Mouse (Mus musculus) embryo, embryonic 11.5 days (tissue): ENCODE measurements around the gene Olfr1158.
"Not testable (repeated sequence)": the region's sequence is repeated elsewhere in the genome, so short reads cannot be mapped to it uniquely, and the experiment has no call there.

Experiments
- DNase-seq: peaks from one replicate; pipeline ENCODE4 v3.0.0-alpha.2; 2012; ENCODE audit warnings: low read depth, low spot score

Gene Olfr1158

DNA sequence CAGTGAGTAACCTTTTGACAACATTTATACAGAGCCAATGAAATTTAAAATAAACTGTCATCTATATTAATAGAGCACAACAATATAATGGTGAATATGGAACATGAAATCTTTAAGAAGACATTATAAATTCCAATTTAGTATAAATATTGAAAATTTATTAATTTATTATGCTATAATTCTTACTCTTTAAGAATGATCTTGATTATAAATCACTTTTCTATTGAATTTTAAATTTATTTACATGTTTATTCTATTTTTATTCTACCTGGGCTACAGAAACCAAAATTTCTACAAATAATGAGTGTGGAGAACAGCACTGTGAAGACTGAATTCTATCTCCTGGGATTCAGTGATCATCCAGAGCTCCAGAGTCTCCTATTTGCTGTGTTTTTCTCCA lies at the start of gene Olfr1158:
Gene Olfr1158 (plus strand): TSS at position 301 of the 400 bp plus-strand sequence.
- no peak for DNase-seq

DNA sequence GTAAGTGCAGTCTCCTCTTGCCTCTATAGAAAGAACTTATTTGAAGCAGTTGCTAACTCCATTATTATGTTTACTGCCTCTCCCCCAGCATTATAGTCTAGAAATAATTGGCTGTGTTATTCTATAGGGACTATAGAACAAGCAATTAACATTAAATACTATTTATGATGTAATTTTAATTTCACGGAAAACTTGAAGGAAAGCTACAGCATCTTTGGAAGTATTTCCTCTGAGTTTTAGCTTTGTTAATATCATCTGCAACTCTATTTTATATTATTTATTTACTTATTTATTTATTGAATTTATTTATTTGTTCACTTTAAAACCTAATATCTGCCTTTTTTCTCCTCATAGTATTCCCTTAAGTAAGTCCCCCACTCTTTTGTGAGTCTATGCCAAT lies 44.9 kb upstream of the Olfr1158 start, which contains the start of gene Olfr1155:
Gene Olfr1155 (minus strand): TSS at position 101 of the 400 bp plus-strand sequence.
- no peak for DNase-seq

DNA sequence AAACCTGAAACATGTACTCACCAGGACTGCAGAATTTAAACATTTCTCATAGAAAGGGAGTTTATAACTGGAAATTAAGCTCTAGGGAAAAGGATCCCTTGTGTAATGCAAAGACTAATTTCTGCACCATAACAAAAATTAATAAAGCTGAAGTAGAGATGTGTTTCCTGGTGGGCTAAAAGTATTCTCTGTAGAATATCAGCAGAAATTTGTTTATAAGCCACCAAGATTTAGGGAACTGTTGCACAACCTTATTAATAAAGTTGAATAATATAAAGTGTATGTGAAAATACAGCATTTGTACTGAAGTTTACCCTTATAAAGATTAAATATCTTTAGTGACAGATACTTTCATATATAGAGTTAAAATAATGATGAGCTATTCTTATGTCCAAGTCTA lies 36.9 kb upstream of the Olfr1158 start, which contains the start of gene Olfr1156:
Gene Olfr1156 (minus strand): TSS at position 101 of the 400 bp plus-strand sequence.
- DNase-seq, result no peak

DNA sequence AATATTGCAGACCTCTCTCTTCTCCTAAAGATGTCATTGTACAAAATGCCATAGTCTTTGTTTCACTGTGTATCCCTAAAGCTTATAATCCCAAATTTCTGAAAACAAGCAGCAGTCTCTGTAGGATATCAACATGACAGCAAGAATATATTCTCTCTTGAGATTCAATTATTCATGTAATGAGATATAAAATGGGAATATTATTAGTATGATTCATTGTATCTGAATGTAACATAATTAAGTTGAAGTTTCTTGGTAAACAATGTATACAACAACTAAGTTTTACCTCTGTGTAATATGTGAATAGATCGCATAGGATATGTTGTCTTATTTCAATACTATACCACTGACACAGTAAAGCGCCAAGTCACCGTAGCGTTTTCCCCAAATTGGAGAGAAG lies 21.7 kb upstream of the Olfr1158 start, which contains the start of gene Olfr1157:
Gene Olfr1157 (minus strand): TSS at position 101 of the 400 bp plus-strand sequence.
- DNase-seq, result no peak

DNA sequence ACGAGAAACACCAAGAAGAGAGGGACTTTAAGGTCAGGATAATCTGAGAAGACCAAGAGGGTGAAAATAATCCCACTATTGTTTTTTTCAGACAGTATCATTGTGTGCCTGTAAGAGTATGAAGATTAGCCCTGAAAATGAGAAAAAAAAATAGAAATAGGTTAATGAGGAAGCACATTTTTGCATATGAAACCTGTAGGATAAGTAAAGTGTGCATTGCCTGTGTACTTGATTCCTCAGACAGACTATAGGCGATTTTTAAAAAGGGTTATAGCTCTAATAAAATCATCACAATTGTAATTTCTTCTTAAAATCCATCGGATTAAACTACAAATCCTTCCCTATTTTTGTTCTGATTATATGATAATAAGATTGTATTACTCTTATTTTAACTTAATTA lies 15.3 kb upstream of the Olfr1158 start, which contains the start of gene Olfr74:
Gene Olfr74 (minus strand): TSS at position 101 of the 400 bp plus-strand sequence.
- no peak for DNase-seq

DNA sequence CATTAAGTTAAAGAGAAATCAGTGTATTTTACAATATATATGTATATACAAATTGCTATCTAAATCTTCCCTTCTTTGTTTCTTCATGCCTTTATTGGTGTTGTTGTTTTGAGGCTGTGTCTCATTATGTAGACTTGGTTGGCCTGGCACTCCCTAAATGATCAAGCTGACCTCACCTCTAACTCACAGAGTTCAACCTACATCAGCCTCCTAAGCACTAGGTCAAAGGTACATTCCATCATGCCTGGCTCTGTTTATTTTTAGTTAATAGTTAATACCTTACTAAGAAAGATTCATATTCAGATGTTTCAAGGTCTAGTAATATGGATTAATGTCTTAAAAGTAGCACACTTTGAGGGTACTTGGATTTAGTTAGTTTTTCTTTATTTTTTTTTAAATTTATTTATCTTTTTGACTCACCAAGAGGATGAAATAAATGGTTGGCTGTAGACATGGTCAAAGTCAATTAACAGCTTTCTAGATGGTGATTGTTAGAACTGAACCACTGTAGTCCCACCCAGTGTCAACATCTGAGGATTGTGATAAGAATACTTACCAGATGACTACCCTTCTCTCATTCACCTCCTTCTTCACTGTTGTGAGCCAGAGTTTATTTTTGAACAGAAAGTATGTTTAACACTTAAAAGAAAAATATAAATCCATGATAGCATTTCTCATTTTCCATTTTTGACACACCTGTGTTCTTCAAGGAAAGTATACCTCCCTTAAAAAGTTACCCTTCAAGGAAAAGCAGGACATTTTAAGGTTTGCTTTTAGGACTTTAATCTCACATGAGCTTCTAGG lies 17.8 kb downstream of the Olfr1158 start, which contains the start of gene Olfr1160:
Gene Olfr1160 (minus strand): TSS at position 754 of the 804 bp plus-strand sequence.
- no peak for DNase-seq

DNA sequence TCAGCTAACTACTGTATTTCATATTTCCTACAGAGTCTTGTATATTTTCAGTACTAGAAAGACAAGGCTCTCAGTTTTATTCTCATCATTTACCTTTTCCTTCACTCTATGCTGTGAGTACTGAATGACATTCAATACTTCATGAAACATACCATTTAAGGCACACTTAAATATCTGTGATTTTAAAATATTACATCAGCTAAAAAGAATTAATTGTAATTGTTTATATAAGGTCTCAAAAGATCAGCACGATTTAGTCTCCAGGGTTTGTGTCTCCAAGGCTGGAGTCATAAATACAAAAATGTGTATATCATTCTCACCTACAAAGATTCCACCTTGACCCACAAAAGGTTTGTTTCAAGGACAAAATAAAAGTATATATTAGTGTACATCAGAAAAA lies 32.6 kb downstream of the Olfr1158 start, which contains the start of gene Olfr1161:
Gene Olfr1161 (plus strand): TSS at position 301 of the 400 bp plus-strand sequence.
- DNase-seq, result not testable (repeated sequence)

DNA sequence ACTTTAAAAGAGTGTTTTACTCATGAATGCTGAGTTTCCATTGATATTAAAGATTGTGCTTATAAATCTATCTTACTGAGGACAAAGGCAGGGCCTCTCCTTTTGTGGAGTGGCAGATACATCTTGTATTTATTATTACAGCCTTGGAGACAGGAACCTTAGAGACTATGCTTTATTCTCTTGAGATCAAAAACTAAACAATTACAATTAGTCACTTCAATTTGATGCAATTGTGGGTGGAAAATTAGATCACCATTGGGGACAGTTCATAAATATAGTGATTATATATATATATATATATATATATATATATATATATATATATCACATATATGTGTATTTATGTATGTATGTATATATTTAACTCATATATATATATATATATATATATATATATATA lies 47.7 kb downstream of the Olfr1158 start, which contains the start of gene Olfr73:
Gene Olfr73 (minus strand): TSS at position 101 of the 400 bp plus-strand sequence.
- no peak for DNase-seq
